Mouse (Mus musculus) cerebellum, adult 8-10 months (tissue): ENCODE results near the gene Nudt1.
A peak's percentile ranks its signal among the peaks of the same experiment; 100 is the strongest.

Experiments
- DNase-seq: peaks from one replicate; pipeline ENCODE4 v3.0.0; 2022

The Nudt1 gene

GRCm38 (mm10) chr5:140321042-140321755 is at the start of gene Nudt1, which contains the start of gene Mad1l1:
Gene Nudt1, plus strand, starts transcription at chr5:140321656.
Gene Mad1l1, minus strand, starts transcription at chr5:140321552.
- peak; percentile 90 for DNase-seq

- no peak for DNase-seq
These were observed 44.7 kb upstream of the Nudt1 start for GRCm38 (mm10) chr5:140276779-140277178.

GRCm38 (mm10) chr5:140280205-140280604 is 41.3 kb upstream of the Nudt1 start:
- no peak for DNase-seq

GRCm38 (mm10) chr5:140282376-140282775 is 39.1 kb upstream of the Nudt1 start:
- DNase-seq = peak; percentile 23

GRCm38 (mm10) chr5:140282900-140283299 is 38.6 kb upstream of the Nudt1 start:
- no peak for DNase-seq

GRCm38 (mm10) chr5:140284011-140284410 is 37.4 kb upstream of the Nudt1 start:
- DNase-seq = no peak

- DNase-seq = no peak
These were observed 36.7 kb upstream of the Nudt1 start for GRCm38 (mm10) chr5:140284761-140285160.

- no peak for DNase-seq
These were observed 33.2 kb upstream of the Nudt1 start for GRCm38 (mm10) chr5:140288287-140288686.

- no peak for DNase-seq
These were observed 32.3 kb upstream of the Nudt1 start for GRCm38 (mm10) chr5:140289161-140289560.

GRCm38 (mm10) chr5:140292152-140292551 is 29.3 kb upstream of the Nudt1 start:
- DNase-seq = peak; percentile 33

GRCm38 (mm10) chr5:140298291-140298690 is 23.2 kb upstream of the Nudt1 start:
- no peak for DNase-seq

GRCm38 (mm10) chr5:140306016-140306415 is 15.4 kb upstream of the Nudt1 start:
- no peak for DNase-seq

GRCm38 (mm10) chr5:140307602-140308001 is 13.9 kb upstream of the Nudt1 start:
- no peak for DNase-seq

GRCm38 (mm10) chr5:140316716-140317115 is 4.7 kb upstream of the Nudt1 start:
- no peak for DNase-seq

- no peak for DNase-seq
These were observed 510 bp downstream of the Nudt1 start for GRCm38 (mm10) chr5:140321756-140322575.

- no peak for DNase-seq
These were observed 2.6 kb downstream of the Nudt1 start for GRCm38 (mm10) chr5:140324058-140324457.

- DNase-seq = peak; percentile 76
These were observed 10.4 kb downstream of the Nudt1 start, which contains the start of gene Mrm2 for GRCm38 (mm10) chr5:140331615-140332512. Gene Mrm2, minus strand, starts transcription at chr5:140331898.

- DNase-seq = no peak
These were observed 11.1 kb downstream of the Nudt1 start for GRCm38 (mm10) chr5:140332519-140332918.

- DNase-seq = no peak
These were observed 12.2 kb downstream of the Nudt1 start for GRCm38 (mm10) chr5:140333631-140334030.

- peak; percentile 25 for DNase-seq
These were observed 15.2 kb downstream of the Nudt1 start for GRCm38 (mm10) chr5:140336680-140337079.

GRCm38 (mm10) chr5:140338779-140339178 is 17.3 kb downstream of the Nudt1 start:
- no peak for DNase-seq

- DNase-seq = no peak
These were observed 18.4 kb downstream of the Nudt1 start for GRCm38 (mm10) chr5:140339836-140340235.

- no peak for DNase-seq
These were observed 21.4 kb downstream of the Nudt1 start for GRCm38 (mm10) chr5:140342880-140343279.
